Mouse (Mus musculus): ENCODE results near the gene Aldh18a1.
"Not testable (repeated sequence)": the region's sequence is repeated elsewhere in the genome, so short reads cannot be mapped to it uniquely, and the experiment has no call there.

Gene Aldh18a1

GRCm38 (mm10) chr19:40588293-40588654 is at the start of gene Aldh18a1:
Gene Aldh18a1, minus strand, starts transcription at chr19:40588463.
- peak; percentile 97 for DNase-seq (ENCODE audit: low spot score)

GRCm38 (mm10) chr19:40637601-40638000 is 49.3 kb upstream of the Aldh18a1 start:
- DNase-seq (ENCODE audit: low spot score), result no peak

GRCm38 (mm10) chr19:40637091-40637490 is 48.8 kb upstream of the Aldh18a1 start:
- no peak for DNase-seq (ENCODE audit: low spot score)

- DNase-seq (ENCODE audit: low spot score), result no peak
These were observed 44.9 kb upstream of the Aldh18a1 start for GRCm38 (mm10) chr19:40633144-40633543.

- DNase-seq (ENCODE audit: low spot score), result no peak
These were observed 44.4 kb upstream of the Aldh18a1 start for GRCm38 (mm10) chr19:40632668-40633067.

GRCm38 (mm10) chr19:40632193-40632592 is 43.9 kb upstream of the Aldh18a1 start:
- DNase-seq (ENCODE audit: low spot score), result no peak

- no peak for DNase-seq (ENCODE audit: low spot score)
These were observed 42.3 kb upstream of the Aldh18a1 start for GRCm38 (mm10) chr19:40630606-40631005.

- DNase-seq (ENCODE audit: low spot score), result no peak
These were observed 41.8 kb upstream of the Aldh18a1 start for GRCm38 (mm10) chr19:40630096-40630495.

GRCm38 (mm10) chr19:40628950-40629349 is 40.7 kb upstream of the Aldh18a1 start:
- no peak for DNase-seq (ENCODE audit: low spot score)

GRCm38 (mm10) chr19:40625935-40626334 is 37.7 kb upstream of the Aldh18a1 start:
- no peak for DNase-seq (ENCODE audit: low spot score)

GRCm38 (mm10) chr19:40621616-40622015 is 33.4 kb upstream of the Aldh18a1 start:
- DNase-seq (ENCODE audit: low spot score), result not testable (repeated sequence)

- DNase-seq (ENCODE audit: low spot score), result no peak
These were observed 27.8 kb upstream of the Aldh18a1 start for GRCm38 (mm10) chr19:40616021-40616420.

GRCm38 (mm10) chr19:40614811-40615210 is 26.5 kb upstream of the Aldh18a1 start:
- no peak for DNase-seq (ENCODE audit: low spot score)

- DNase-seq (ENCODE audit: low spot score), result peak; percentile 99
These were observed 23.7 kb upstream of the Aldh18a1 start, which contains the start of the genes Tctn3 and Entpd1 for GRCm38 (mm10) chr19:40611830-40612506. Gene Tctn3, minus strand, starts transcription at chr19:40612233. Gene Entpd1, plus strand, starts transcription at chr19:40612366.

GRCm38 (mm10) chr19:40607676-40608075 is 19.4 kb upstream of the Aldh18a1 start:
- DNase-seq (ENCODE audit: low spot score), result no peak

GRCm38 (mm10) chr19:40605189-40605588 is 16.9 kb upstream of the Aldh18a1 start:
- DNase-seq (ENCODE audit: low spot score), result no peak

- no peak for DNase-seq (ENCODE audit: low spot score)
These were observed 13.6 kb upstream of the Aldh18a1 start for GRCm38 (mm10) chr19:40601870-40602269.

- DNase-seq (ENCODE audit: low spot score), result not testable (repeated sequence)
These were observed 12.6 kb upstream of the Aldh18a1 start for GRCm38 (mm10) chr19:40600846-40601245.

GRCm38 (mm10) chr19:40595831-40596230 is 7.6 kb upstream of the Aldh18a1 start:
- no peak for DNase-seq (ENCODE audit: low spot score)

GRCm38 (mm10) chr19:40595231-40595630 is 7.0 kb upstream of the Aldh18a1 start:
- DNase-seq (ENCODE audit: low spot score), result no peak

- DNase-seq (ENCODE audit: low spot score), result no peak
These were observed 1.2 kb upstream of the Aldh18a1 start for GRCm38 (mm10) chr19:40589530-40589880.

GRCm38 (mm10) chr19:40588847-40589529 is 725 bp upstream of the Aldh18a1 start:
- DNase-seq (ENCODE audit: low spot score), result peak; percentile 96

- peak; percentile 18 for DNase-seq (ENCODE audit: low spot score)
These were observed 571 bp downstream of the Aldh18a1 start for GRCm38 (mm10) chr19:40587491-40588292.
